Mouse (Mus musculus): Measurements from ENCODE around the gene Fabp3. TPM values are rescaled to one million over a fixed set of nuclear protein-coding genes. Genes with fewer than 3 reads are reported as not detected.
A peak's percentile ranks its signal among the peaks of the same experiment; 100 is the strongest.

The Fabp3 gene
- polyA plus RNA-seq (2016; fragmentation: Nextera tagmentation; extraction: Ambion mirVana), result 7.2 and 11.0 TPM in 2 replicates

GRCm38 (mm10) chr4:130308231-130309081 lies at the start of gene Fabp3, which contains the start of gene Gm10570:
TSS of gene Fabp3 (plus strand) at chr4:130308595.
TSS of gene Gm10570 (minus strand) at chr4:130308674.
- WGBS, result under 1% methylated on average over 52 of the region's 52 CpGs

GRCm38 (mm10) chr4:130260406-130260805 lies 48.0 kb upstream of the Fabp3 start:
- Histone ChIP-seq H3K4me3 (no peak overlapping the region), H3K36me3 (peaks cover 76% of the 10 kb centered on the region), H3K27ac (replicated peaks) (no peak overlapping the region), H3K4me1 (peaks cover 18% of the 10 kb centered on the region), H3K9me3 (replicated peaks) (no peaks in the 10 kb centered on the region), H3K27me3 (ENCODE audit: low read depth, poor library complexity, severe bottlenecking) (peaks cover 25% of the 10 kb centered on the region)
- 36% methylated on average over 5 of the region's 5 CpGs for WGBS
- DNase-seq (ENCODE audit: low spot score), result no peak

More at GRCm38 (mm10) chr4:130308231-130309081, at the start of gene Fabp3, which contains the start of gene Gm10570:
- peak; percentile 67 for DNase-seq (ENCODE audit: low spot score)
- Histone ChIP-seq H3K36me3 (0 out of 2 replicates have a peak, but pooled peaks cover under 1% of the 10 kb centered on the region), H3K9me3 (replicated peaks) (no peaks in the 10 kb centered on the region), H3K4me3 (peak within 1 kb of the TSS; percentile 62), H3K4me1 (peaks cover 31% of the 10 kb centered on the region), H3K27ac (replicated peaks) (peak within 1 kb of the TSS; percentile 68), H3K27me3 (ENCODE audit: low read depth, poor library complexity, severe bottlenecking) (peaks cover 82% of the 10 kb centered on the region)

- no peak for DNase-seq (ENCODE audit: low spot score)
- Histone ChIP-seq H3K9me3 (replicated peaks) (no peaks in the 10 kb centered on the region), H3K27ac (replicated peaks) (peak overlapping the region; percentile 42), H3K4me3 (0 out of 2 replicates have a peak overlapping the region, but pooled peaks have one; percentile 34), H3K36me3 (peaks cover 41% of the 10 kb centered on the region), H3K27me3 (ENCODE audit: low read depth, poor library complexity, severe bottlenecking) (peaks cover 31% of the 10 kb centered on the region), H3K4me1 (peaks cover 43% of the 10 kb centered on the region)
- 19% methylated on average over 11 of the region's 11 CpGs for WGBS
Observed at GRCm38 (mm10) chr4:130264131-130264530, 44.3 kb upstream of the Fabp3 start.

GRCm38 (mm10) chr4:130264698-130265349 lies 43.6 kb upstream of the Fabp3 start:
- Histone ChIP-seq H3K27ac (replicated peaks) (peak overlapping the region; percentile 42), H3K36me3 (peaks cover 34% of the 10 kb centered on the region), H3K9me3 (replicated peaks) (no peaks in the 10 kb centered on the region), H3K27me3 (ENCODE audit: low read depth, poor library complexity, severe bottlenecking) (peaks cover 31% of the 10 kb centered on the region), H3K4me3 (peak overlapping the region; percentile 34), H3K4me1 (peaks cover 43% of the 10 kb centered on the region)
- peak; percentile 77 for DNase-seq (ENCODE audit: low spot score)
- 25% methylated on average over 24 of the region's 24 CpGs for WGBS

- H3K27ac ChIP-seq (replicated peaks), result no peak overlapping the region; the same call in 1 of the 2 replicates
- WGBS, result 47% methylated on average over 9 of the region's 9 CpGs
- peaks cover 43% of the 10 kb centered on the region for H3K4me1 ChIP-seq
- no peaks in the 10 kb centered on the region for H3K9me3 ChIP-seq (replicated peaks)
- H3K36me3 ChIP-seq, result peaks cover 26% of the 10 kb centered on the region
- no peak for DNase-seq (ENCODE audit: low spot score)
- H3K4me3 ChIP-seq, result peak overlapping the region; percentile 9; the same call in 1 of the 2 replicates
- H3K27me3 ChIP-seq (ENCODE audit: low read depth, poor library complexity, severe bottlenecking), result peaks cover 35% of the 10 kb centered on the region
Observed at GRCm38 (mm10) chr4:130266601-130267000, 41.8 kb upstream of the Fabp3 start.

GRCm38 (mm10) chr4:130267069-130267468 lies 41.3 kb upstream of the Fabp3 start:
- no peak for DNase-seq (ENCODE audit: low spot score)
- H3K4me3 ChIP-seq, result no peak overlapping the region
- peaks cover 21% of the 10 kb centered on the region for H3K36me3 ChIP-seq
- 81% methylated on average over 7 of the region's 7 CpGs for WGBS
- H3K27me3 ChIP-seq (ENCODE audit: low read depth, poor library complexity, severe bottlenecking), result peaks cover 35% of the 10 kb centered on the region
- no peaks in the 10 kb centered on the region for H3K9me3 ChIP-seq (replicated peaks)
- peaks cover 43% of the 10 kb centered on the region for H3K4me1 ChIP-seq
- peak overlapping the region; percentile 46; the same call in 1 of the 2 replicates for H3K27ac ChIP-seq (replicated peaks)

GRCm38 (mm10) chr4:130268736-130269135 lies 39.7 kb upstream of the Fabp3 start:
- Histone ChIP-seq H3K9me3 (replicated peaks) (no peaks in the 10 kb centered on the region), H3K27ac (replicated peaks) (no peak overlapping the region), H3K4me3 (no peak overlapping the region), H3K36me3 (0 out of 2 replicates have a peak, but pooled peaks cover 5% of the 10 kb centered on the region), H3K4me1 (peaks cover 51% of the 10 kb centered on the region), H3K27me3 (ENCODE audit: low read depth, poor library complexity, severe bottlenecking) (peaks cover 38% of the 10 kb centered on the region)
- no peak for DNase-seq (ENCODE audit: low spot score)
- WGBS, result 89% methylated on average over 10 of the region's 10 CpGs

- Histone ChIP-seq H3K9me3 (replicated peaks) (no peaks in the 10 kb centered on the region), H3K4me1 (peaks cover 51% of the 10 kb centered on the region), H3K36me3 (0 out of 2 replicates have a peak, but pooled peaks cover 4% of the 10 kb centered on the region), H3K27ac (replicated peaks) (no peak overlapping the region), H3K27me3 (ENCODE audit: low read depth, poor library complexity, severe bottlenecking) (peaks cover 33% of the 10 kb centered on the region), H3K4me3 (no peak overlapping the region)
- no peak for DNase-seq (ENCODE audit: low spot score)
- WGBS, result 87% methylated on average over 8 of the region's 8 CpGs
Observed at GRCm38 (mm10) chr4:130270089-130270488, 38.3 kb upstream of the Fabp3 start.

- H3K9me3 ChIP-seq (replicated peaks), result no peaks in the 10 kb centered on the region
- no peak for DNase-seq (ENCODE audit: low spot score)
- peaks cover 38% of the 10 kb centered on the region for H3K27me3 ChIP-seq (ENCODE audit: low read depth, poor library complexity, severe bottlenecking)
- peaks cover 52% of the 10 kb centered on the region for H3K4me1 ChIP-seq
- no peak overlapping the region for H3K27ac ChIP-seq (replicated peaks)
- H3K36me3 ChIP-seq, result 0 out of 2 replicates have a peak, but pooled peaks cover 4% of the 10 kb centered on the region
- H3K4me3 ChIP-seq, result no peak overlapping the region
- 86% methylated on average over 6 of the region's 6 CpGs for WGBS
Observed at GRCm38 (mm10) chr4:130270611-130271347, 37.6 kb upstream of the Fabp3 start.

- Histone ChIP-seq H3K4me1 (peaks cover 41% of the 10 kb centered on the region), H3K27ac (replicated peaks) (peak overlapping the region; percentile 96), H3K9me3 (replicated peaks) (no peaks in the 10 kb centered on the region), H3K27me3 (ENCODE audit: low read depth, poor library complexity, severe bottlenecking) (peaks cover 63% of the 10 kb centered on the region), H3K4me3 (peak overlapping the region; percentile 83), H3K36me3 (0 out of 2 replicates have a peak, but pooled peaks cover 4% of the 10 kb centered on the region)
- no peak for DNase-seq (ENCODE audit: low spot score)
- WGBS, result 11% methylated on average over 12 of the region's 12 CpGs
Observed at GRCm38 (mm10) chr4:130273698-130274345, 34.6 kb upstream of the Fabp3 start.

GRCm38 (mm10) chr4:130274346-130275015 lies 33.9 kb upstream of the Fabp3 start:
- Histone ChIP-seq H3K4me3 (peak overlapping the region; percentile 83), H3K27me3 (ENCODE audit: low read depth, poor library complexity, severe bottlenecking) (peaks cover 69% of the 10 kb centered on the region), H3K36me3 (0 out of 2 replicates have a peak, but pooled peaks cover 4% of the 10 kb centered on the region), H3K9me3 (replicated peaks) (no peaks in the 10 kb centered on the region), H3K27ac (replicated peaks) (peak overlapping the region; percentile 96), H3K4me1 (peaks cover 41% of the 10 kb centered on the region)
- DNase-seq (ENCODE audit: low spot score), result peak; percentile 83
- WGBS, result under 1% methylated on average over 29 of the region's 29 CpGs

Data from midbrain, embryonic 10.5 days (tissue).